Mouse (Mus musculus) macrophage (primary cell): ENCODE measurements around the gene Gng7. TPM values are rescaled to one million over a fixed set of nuclear protein-coding genes. Genes with fewer than 3 reads are reported as not detected.

Experiments
- H3K27ac ChIP-seq: fragments of 350-480 bp; formaldehyde crosslinking; 2 replicates; pipeline ENCODE4 v1.9.0; 2021
- H3K36me3 ChIP-seq: fragments of 350-480 bp; formaldehyde crosslinking; 2 replicates; pipeline ENCODE4 v1.9.0; 2021; ENCODE audit errors: inconsistent target
- H3K4me3 ChIP-seq: fragments of 350-480 bp; formaldehyde crosslinking; 2 replicates; pipeline ENCODE4 v1.9.0; 2021; ENCODE audit errors: inconsistent target
- H3K79me2 ChIP-seq: fragments of 350-480 bp; formaldehyde crosslinking; 2 replicates; pipeline ENCODE4 v1.9.0; 2021; ENCODE audit errors: inconsistent target
- WGBS: methylation state at CpG from one replicate; pipeline ENCODE4 v1.1.7; 2026; ENCODE audit warnings: inconsistent platforms; ENCODE audit not compliant: missing documents; 5-methylcytosine and 5-hydroxymethylcytosine counted together
- polyA plus RNA-seq: library from polyadenylated mRNA; stranded (reverse); fragments of 250-400 nt; gene quantifications from 3 replicates; pipeline ENCODE4 v1.2.4, GENCODE M21; 2018; ENCODE audit warnings: inconsistent platforms

Gene Gng7
- polyA plus RNA-seq, 1 experiment from 2014 or later, result 0.93 TPM

DNA sequence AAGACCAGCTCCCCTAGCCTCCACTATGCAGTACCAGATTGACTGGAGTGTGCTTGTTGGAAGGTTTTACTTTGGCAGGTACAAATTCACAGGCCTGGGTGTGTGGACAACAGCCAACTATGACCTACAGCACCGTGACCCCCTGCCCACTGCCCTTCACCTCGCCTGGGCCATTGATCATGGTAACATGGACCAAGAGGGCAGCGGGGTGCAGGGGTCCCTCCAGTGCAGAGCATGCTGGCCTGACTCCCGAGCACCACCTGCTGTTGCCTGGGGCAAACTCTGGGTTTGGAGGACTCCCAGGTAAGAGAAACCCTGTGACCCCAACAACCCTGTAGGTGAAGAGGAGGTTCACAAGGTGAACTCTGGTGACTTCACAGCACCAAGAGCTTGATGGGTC, 57.0 kb downstream of the Gng7 start:
- Histone ChIP-seq H3K4me3 (no peak overlapping the region), H3K27ac (no peak overlapping the region), H3K79me2 (no peaks in the 10 kb centered on the region), H3K36me3 (no peaks in the 10 kb centered on the region)
- 83% methylated on average over 4 of the region's 4 CpGs for WGBS

DNA sequence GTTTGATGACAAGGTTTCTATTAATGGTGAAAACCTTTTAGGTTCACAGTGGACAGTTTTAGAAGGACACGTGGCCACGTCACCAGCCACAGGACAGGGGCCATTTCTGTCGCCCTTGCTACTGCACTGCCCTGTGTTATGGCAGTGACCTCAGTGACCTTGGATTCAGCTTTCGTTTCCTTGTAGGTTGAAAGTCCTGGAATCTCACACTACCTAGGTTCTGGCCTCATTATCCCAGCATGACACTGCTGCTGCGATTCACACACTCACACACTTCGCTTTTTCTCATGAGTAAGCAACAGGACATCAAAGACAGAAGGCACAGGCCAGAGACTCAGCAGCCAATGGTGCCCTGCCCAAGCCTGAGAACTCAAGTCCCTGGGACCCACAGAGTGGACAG, 57.8 kb downstream of the Gng7 start:
- no peaks in the 10 kb centered on the region for H3K36me3 ChIP-seq
- 99% methylated on average over 6 of the region's 6 CpGs for WGBS
- no peak overlapping the region for H3K4me3 ChIP-seq
- H3K79me2 ChIP-seq, result no peaks in the 10 kb centered on the region
- no peak overlapping the region for H3K27ac ChIP-seq

DNA sequence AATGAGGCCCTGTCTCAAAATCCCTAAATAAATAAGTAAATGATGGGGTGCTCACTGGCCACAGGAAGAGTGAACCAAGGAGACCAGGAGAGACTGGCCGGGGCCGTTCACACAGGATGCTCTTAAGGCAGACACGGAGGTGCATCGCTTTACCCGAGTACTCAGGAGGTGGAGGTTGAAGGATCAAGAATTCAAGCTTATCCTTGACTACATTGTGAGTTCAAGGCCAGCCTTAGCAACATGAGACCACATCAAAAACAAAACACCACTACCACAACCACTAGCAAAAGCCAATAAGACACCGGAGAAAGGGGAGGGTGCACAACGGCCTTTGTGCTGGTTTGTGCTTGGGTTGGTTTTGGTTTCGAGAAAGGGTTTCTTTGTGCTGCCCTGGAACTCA, 58.4 kb downstream of the Gng7 start:
- no peak overlapping the region for H3K27ac ChIP-seq
- WGBS, result 93% methylated on average over 8 of the region's 8 CpGs
- no peaks in the 10 kb centered on the region for H3K79me2 ChIP-seq
- H3K36me3 ChIP-seq, result no peaks in the 10 kb centered on the region
- no peak overlapping the region for H3K4me3 ChIP-seq

DNA sequence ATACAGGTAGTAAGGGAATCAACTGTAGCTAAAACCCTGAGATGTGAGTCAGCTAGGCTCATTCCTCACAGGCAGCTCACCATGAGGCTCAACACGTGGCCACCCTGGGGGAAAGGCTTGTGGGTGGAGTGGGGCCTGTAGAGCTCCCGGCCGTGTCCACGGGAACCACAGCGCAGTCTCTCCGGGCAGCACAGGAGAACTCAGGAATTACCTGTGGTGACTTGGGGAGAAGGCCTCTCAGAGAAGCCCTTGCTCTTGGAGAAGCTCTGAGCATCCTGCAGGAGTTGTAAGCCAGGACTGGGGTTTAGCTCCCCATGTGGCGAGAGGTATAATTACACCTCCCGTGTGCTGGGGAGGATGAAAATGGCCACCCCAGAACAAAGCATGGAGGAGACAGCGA, 59.2 kb downstream of the Gng7 start:
- no peak overlapping the region for H3K4me3 ChIP-seq
- no peak overlapping the region for H3K27ac ChIP-seq
- H3K36me3 ChIP-seq, result no peaks in the 10 kb centered on the region
- no peaks in the 10 kb centered on the region for H3K79me2 ChIP-seq
- WGBS, result 35% methylated on average over 9 of the region's 9 CpGs

DNA sequence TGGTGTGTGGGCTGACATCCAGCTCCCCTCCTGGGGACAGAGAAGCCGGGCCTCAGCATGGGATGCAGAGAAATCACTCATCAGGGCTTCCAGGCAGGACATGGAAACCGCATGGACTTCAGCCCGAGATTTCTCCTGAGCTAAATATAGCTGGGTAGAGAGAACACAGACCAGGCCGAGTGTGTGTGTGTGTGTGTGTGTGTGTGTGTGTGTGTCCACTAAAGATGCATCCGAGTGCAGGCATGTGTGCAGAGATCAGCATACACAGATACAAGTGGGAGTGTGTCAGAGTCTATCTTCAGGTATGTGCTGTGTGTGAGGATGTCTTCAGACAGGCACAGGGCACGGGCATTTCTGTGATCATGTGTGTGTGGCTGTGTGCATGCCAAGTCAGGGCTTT, 59.9 kb downstream of the Gng7 start:
- WGBS, result 95% methylated on average over 6 of the region's 6 CpGs
- H3K4me3 ChIP-seq, result no peak overlapping the region
- no peak overlapping the region for H3K27ac ChIP-seq
- no peaks in the 10 kb centered on the region for H3K79me2 ChIP-seq
- H3K36me3 ChIP-seq, result no peaks in the 10 kb centered on the region

DNA sequence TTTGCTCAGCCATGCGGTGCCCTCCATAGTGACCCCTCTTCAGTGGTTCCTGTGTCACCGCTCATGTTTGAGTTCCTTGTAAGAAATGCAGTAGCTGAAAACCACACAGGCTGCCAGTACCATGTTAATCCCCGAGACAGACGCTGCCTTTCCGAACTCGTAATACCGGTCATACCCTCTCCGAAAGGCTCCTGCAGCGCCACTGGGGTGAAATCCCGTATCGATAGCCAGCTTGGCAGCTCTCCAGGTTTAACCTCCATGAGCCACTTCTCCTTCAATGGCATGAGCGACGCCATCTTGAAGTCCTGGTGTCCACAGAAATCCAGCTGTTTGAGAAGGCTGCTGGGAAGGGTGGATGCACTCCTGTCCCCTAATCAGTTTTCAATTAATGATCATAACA, 60.3 kb downstream of the Gng7 start:
- H3K36me3 ChIP-seq, result no peaks in the 10 kb centered on the region
- H3K79me2 ChIP-seq, result no peaks in the 10 kb centered on the region
- WGBS, result 91% methylated on average over 13 of the region's 13 CpGs
- no peak overlapping the region for H3K4me3 ChIP-seq
- no peak overlapping the region for H3K27ac ChIP-seq

DNA sequence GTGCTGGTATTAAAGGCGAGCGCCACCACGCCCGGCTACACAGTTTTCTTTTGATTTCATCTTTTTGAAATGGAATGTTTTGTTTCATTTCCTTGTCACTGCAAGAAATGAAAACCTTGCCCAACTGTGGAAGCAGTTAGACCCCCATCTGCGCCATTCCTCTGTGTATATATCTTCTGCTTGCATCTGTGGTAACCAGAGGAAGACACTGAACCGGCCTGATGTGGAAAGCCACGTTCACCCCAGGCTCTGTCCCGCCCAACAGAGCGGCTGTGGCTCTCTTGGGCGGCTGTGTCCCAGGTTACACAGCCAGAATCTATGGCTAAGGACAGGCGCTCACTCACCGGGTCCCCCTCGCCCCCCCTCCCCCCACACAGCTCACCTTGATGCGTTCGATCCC, 62.3 kb downstream of the Gng7 start:
- Histone ChIP-seq H3K36me3 (no peaks in the 10 kb centered on the region), H3K27ac (no peak overlapping the region), H3K79me2 (no peaks in the 10 kb centered on the region), H3K4me3 (no peak overlapping the region)
- WGBS, result 63% methylated on average over 12 of the region's 15 CpGs

DNA sequence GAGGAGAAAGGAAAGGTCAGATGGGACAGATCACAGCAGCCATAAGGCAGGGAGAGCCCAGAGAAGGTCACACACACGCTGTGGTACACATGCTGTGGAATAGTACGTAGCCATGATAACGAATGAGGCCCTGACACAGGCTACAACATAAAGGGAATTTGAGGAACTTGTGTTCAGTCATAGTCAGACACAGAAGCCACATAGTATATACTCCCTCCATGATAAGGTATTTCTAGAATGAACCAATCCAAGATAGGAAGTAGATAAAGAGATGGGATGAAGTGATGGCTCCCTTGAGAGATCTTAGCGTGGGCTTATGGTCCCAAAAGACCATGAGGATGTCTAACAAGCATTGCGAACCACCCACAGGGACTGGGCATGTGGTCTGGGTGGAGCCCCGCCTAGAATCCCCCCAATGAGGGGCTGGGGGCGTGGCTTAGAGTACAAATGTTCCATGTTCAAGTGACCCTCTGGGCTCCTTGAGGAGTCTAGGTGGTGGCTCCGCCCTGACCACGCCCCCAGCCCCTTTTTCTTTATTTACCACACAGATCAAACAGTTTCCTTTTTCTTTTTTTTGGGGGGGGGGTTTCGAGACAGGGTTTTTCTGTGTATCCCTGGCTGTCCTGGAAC, 62.9 kb downstream of the Gng7 start:
- WGBS, result 77% methylated on average over 10 of the region's 10 CpGs
- Histone ChIP-seq H3K4me3 (no peak overlapping the region), H3K36me3 (no peaks in the 10 kb centered on the region)

DNA sequence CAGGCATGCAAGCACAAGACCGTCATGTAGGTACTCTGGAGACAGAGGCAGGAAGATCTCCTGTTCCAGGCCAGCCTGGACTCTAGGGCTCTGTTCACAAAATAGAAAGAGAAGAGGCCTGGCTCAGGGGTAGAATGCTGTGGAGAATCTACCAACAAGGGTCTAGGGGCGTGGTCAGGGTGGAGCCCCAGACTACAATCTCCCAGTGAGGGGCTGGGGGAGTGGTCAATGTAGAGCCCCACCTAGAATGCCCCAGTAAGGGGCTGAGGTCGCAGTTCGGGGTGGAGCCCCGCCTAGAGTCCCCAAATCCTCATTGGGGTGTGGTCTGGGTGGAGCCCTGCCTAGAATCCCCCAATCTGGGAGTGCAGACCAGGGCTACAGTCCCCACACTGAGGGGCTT, 64.4 kb downstream of the Gng7 start:
- 83% methylated on average over 5 of the region's 5 CpGs for WGBS
- H3K27ac ChIP-seq, result no peak overlapping the region

More for the DNA sequence above, 62.9 kb downstream of the Gng7 start:
- H3K79me2 ChIP-seq, result no peaks in the 10 kb centered on the region
- no peak overlapping the region for H3K27ac ChIP-seq

DNA sequence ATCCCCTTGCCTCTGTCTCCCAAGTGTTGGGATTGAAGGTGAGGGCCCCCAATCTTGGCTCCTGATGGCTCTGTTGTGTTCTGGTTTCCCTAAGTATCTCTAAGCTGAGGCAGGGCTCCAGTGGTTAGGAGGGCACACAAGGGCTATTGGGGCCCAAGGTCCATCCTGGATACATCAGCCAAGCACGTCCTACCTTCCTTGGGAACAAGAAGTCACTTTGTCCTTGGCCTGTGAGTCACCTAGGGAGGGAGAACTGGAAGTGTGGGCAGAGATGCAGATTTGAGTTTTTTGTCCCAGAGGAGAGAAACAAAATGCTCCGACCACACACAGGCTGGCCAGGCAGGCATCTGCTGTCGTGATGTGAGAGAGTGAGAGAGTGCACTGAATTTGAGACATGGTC, 65.7 kb downstream of the Gng7 start:
- Histone ChIP-seq H3K27ac (no peak overlapping the region), H3K4me3 (no peak overlapping the region), H3K36me3 (no peaks in the 10 kb centered on the region), H3K79me2 (no peaks in the 10 kb centered on the region)
- 72% methylated on average over 3 of the region's 3 CpGs for WGBS

More for the DNA sequence above, 64.4 kb downstream of the Gng7 start:
- H3K79me2 ChIP-seq, result no peaks in the 10 kb centered on the region
- H3K36me3 ChIP-seq, result no peaks in the 10 kb centered on the region
- no peak overlapping the region for H3K4me3 ChIP-seq

DNA sequence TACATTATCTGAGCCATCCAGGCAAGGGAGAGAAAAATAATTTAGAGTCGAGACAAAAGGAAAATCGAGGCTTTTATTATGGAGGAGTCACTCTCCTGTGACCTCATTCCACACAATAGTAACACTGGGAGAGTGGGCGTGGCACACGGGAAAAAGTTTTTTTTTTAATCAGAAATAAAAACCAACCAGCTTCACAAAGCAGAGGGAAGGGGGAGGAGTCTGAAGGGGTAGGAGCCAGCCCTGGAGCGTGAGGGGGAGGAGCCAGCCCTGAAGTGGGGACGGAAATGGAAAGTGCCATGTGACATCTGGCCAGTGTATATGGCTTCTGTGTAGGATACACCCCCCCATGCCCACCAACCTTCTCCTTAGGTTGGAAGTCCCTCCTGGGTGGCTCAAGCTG, 66.2 kb downstream of the Gng7 start:
- no peak overlapping the region for H3K27ac ChIP-seq
- H3K79me2 ChIP-seq, result no peaks in the 10 kb centered on the region
- H3K36me3 ChIP-seq, result no peaks in the 10 kb centered on the region
- WGBS, result 28% methylated on average over 6 of the region's 6 CpGs
- H3K4me3 ChIP-seq, result no peak overlapping the region

DNA sequence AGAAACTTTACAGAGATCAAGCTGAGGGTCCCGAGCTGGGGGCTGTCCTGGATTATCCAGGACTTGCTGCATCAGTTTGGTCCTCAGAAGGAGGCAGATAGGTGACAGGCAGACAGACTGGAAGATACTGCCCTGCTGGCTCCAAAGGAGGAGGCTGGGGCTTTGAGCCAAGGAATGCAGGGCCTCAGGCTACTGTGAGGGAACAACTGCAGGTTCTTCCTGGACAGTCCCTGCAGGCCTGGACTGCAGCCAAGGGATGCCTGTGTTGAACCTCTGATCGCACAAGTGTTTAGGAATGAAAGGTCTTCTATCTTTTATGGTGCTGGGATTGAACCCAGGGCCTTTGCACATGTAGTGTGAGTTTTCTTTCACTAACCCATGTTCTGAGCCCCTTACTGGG, 66.9 kb downstream of the Gng7 start:
- Histone ChIP-seq H3K27ac (no peak overlapping the region), H3K36me3 (no peaks in the 10 kb centered on the region), H3K4me3 (no peak overlapping the region), H3K79me2 (no peaks in the 10 kb centered on the region)
- WGBS, result 85% methylated on average over 2 of the region's 2 CpGs

DNA sequence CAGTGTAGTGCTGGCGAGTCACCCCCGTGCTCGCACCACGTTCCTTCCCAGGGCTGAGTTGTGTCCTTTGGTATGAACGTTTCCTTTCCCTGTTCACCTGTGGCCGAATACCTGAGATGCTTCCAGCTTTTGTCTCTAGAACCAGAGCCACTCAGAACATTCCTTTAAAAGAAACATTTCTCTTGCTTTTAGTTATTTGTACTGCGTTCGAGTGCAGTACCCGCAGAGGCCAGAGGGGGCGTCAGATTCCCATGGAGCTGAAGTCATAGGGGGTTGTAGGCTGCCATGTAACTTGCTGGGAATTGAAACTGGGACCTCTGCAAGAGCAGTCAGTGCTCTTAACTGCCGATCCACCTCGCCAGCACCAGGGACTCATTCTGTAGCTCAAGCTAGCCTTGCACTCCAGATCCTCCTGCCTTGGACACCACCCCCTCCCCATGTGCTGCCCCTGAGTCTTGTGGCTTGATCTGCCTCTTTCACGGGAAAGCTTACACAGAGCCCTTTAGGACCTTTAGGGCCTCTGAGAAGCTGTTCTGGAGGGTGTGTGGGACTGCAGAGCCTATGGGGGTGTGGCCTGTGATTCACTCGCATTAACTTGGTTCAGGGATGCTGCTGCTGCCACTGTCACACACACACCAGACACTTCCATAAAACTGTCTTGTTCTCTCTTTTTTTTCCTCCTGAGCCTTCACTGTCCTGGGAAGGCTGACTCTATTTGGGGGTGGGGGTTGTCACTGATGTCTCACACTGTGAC, 67.9 kb downstream of the Gng7 start:
- H3K4me3 ChIP-seq, result no peak overlapping the region
- H3K79me2 ChIP-seq, result no peaks in the 10 kb centered on the region
- 77% methylated on average over 12 of the region's 14 CpGs for WGBS
- H3K27ac ChIP-seq, result no peak overlapping the region
- no peaks in the 10 kb centered on the region for H3K36me3 ChIP-seq

DNA sequence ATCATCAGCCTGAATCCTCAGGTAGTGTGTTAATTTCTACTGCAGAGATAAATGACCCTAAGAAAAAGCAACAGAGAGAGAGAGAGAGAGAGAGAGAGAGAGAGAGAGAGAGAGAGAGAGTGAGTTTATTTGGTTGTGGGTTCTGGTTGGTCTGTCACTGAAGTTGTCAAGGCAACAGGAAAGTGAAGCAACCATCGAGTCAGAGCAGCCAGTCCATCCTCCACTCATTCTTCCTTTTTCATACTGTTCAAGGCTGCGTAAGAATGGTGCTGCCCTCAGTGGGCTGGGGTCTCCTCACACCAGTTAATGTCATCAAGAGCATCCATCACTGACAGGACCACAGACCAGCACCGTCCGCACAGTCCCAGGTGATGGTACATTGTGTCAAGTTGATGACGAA, 70.5 kb downstream of the Gng7 start:
- Histone ChIP-seq H3K4me3 (no peak overlapping the region), H3K36me3 (no peaks in the 10 kb centered on the region), H3K27ac (no peak overlapping the region), H3K79me2 (no peaks in the 10 kb centered on the region)
- WGBS, result 64% methylated on average over 5 of the region's 5 CpGs

DNA sequence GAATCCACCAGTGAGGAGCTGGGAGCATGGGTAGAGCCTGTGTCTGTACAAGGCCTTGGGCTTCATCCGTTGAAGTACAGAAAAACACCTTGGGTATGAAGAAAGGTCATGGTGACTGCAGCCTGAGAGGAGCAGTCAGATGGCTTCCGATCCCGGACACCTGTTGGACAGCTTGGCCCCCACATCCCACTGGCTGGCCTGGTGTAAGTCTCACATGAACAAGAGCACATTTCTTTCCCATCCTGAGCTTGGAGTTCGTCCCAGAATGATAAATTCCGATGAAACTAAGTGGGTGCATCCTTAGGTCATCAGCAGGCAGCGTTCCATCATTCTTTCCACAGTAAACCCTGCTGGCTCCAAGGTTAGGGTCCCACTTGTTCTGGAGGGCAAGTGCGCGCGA, 71.0 kb downstream of the Gng7 start:
- no peaks in the 10 kb centered on the region for H3K79me2 ChIP-seq
- H3K27ac ChIP-seq, result no peak overlapping the region
- no peaks in the 10 kb centered on the region for H3K36me3 ChIP-seq
- no peak overlapping the region for H3K4me3 ChIP-seq
- 94% methylated on average over 9 of the region's 9 CpGs for WGBS
